In the genomic region with DNA sequence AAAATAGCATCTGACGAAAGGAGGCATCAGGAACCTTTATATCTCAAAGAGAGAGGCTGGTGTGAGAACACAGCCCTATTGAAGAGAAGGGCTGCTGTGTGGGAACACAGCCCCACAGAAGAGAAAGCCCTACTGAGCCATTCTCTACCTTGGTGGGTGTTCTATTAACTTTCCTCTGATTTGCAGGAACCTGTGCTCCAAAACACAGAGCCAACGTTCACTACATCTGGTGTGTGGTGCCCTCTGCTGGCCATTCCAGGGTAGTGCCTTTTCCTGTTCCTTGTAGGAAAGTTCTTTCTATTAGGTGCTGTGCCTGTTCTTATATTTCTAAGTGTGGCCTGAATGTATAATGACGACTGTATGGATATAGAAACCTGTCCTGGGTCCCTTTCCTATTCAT, we compare ENCODE assay signal across 9 mouse cellular contexts. TPM values are rescaled to one million over a fixed set of nuclear protein-coding genes. Genes with fewer than 3 reads are reported as not detected.
DNase-seq lines count a peak whose midpoint lies in the region; ATAC-seq and TF ChIP-seq lines count a peak whose summit lies in the region.
"Had no signal": no experiment of that assay in that cellular context is flagged by ENCODE, and none has a peak within 500 bp of the region (broad histone marks: within the 10 kb centered on the region; RNA-seq: fewer than 3 reads in every experiment).

No protein-coding gene starts in this region.

- H3K4me2 ChIP-seq in hindbrain, postnatal 0 days (ENCODE audit: low read depth, low read length) = no peak overlapping the region
- H3K4me2 ChIP-seq: stomach, embryonic 15.5 days had no signal

- peak; percentile 93 for TF ChIP-seq CTCF in gastrocnemius, adult 2 months (IDR thresholded peaks at IDR 0.05)
- peak; percentile 98 for TF ChIP-seq CTCF in hindbrain, postnatal 0 days (IDR thresholded peaks at IDR 0.05; ENCODE audit: low read depth)

- intact Hi-C loops in gastrocnemius, adult 2 months (cut with DNase I) = loop anchor here (1.0 to 5.0 kb wide), 3 partner anchors 183 to 464 kb away; no protein-coding TSS in a partner anchor

- no peaks in the 10 kb centered on the region for H3K36me3 ChIP-seq in hindbrain, postnatal 0 days (ENCODE audit: insufficient read depth, low read length)
- H3K36me3 ChIP-seq: stomach, embryonic 15.5 days had no signal

- no peak overlapping the region for H3K27ac ChIP-seq in gastrocnemius, adult 2 months
- H3K27ac ChIP-seq in hindbrain, postnatal 0 days = no peak overlapping the region
- H3K27ac ChIP-seq: stomach, embryonic 15.5 days had no signal

- H3K4me1 ChIP-seq in hindbrain, postnatal 0 days (ENCODE audit: insufficient read depth, low read length) = no peaks in the 10 kb centered on the region; the same call in 1 of the 2 replicates
- H3K4me1 ChIP-seq: stomach, embryonic 15.5 days had no signal

- no peaks in the 10 kb centered on the region for H3K27me3 ChIP-seq in hindbrain, postnatal 0 days (ENCODE audit: insufficient read depth, low read length)
- H3K27me3 ChIP-seq: stomach, embryonic 15.5 days had no signal

- no peak overlapping the region for H3K9ac ChIP-seq in hindbrain, postnatal 0 days (replicated peaks; ENCODE audit: low read length)
- H3K9ac ChIP-seq: stomach, embryonic 15.5 days had no signal

- WGBS in hindbrain, postnatal 0 days = 21% methylated on average over 3 of the region's 3 CpGs

- peak; percentile 73; the same call in 1 of the 2 replicates for ATAC-seq in hindbrain, postnatal 0 days
- peak; percentile 75 for ATAC-seq in megakaryocyte-erythroid progenitor cell, adult 5-6 weeks (replicated peaks; ENCODE audit: low FRiP score, low TSS enrichment, poor library complexity, severe bottlenecking)

- H3K4me3 ChIP-seq in gastrocnemius, adult 2 months = no peak overlapping the region; the same call in 1 of the 2 replicates
- no peak overlapping the region for H3K4me3 ChIP-seq in hindbrain, postnatal 0 days (ENCODE audit: low read length)
- H3K4me3 ChIP-seq: stomach, embryonic 15.5 days had no signal

- peak; percentile 90 for DNase-seq in adipocyte (ENCODE audit: low spot score)
- DNase-seq in cerebellum, postnatal 25 days = peak; percentile 87 to 91
- peak; percentile 81 for DNase-seq in gastrocnemius, adult 2 months
- peak; percentile 92 for DNase-seq in hindbrain, postnatal 0 days (ENCODE audit: low spot score)
- peak; percentile 50 for DNase-seq in left cerebral cortex, adult 11 months (ENCODE audit: low spot score)
- DNase-seq in right cerebral cortex, postnatal 14 days = peak; percentile 83
- DNase-seq in urinary bladder, postnatal 4 days (ENCODE audit: low spot score in 2 of 2) = peak; percentile 59 to 86

- no peaks in the 10 kb centered on the region for H3K9me3 ChIP-seq in hindbrain, postnatal 0 days (ENCODE audit: low read length)
- H3K9me3 ChIP-seq: stomach, embryonic 15.5 days had no signal

RNA-seq across cellular contexts. Expression of a gene that starts 7.8 kb away (rescaled TPM):
- 10 to 100 TPM in 1 of 2 experiments, 1 to 10 TPM in 1; 9.8 to 10.6 TPM for total RNA-seq in gastrocnemius, adult 2 months (2021)
- 9.1 and 11.4 TPM in 2 replicates for total RNA-seq in hindbrain, postnatal 0 days (2014; rRNA removed)
- polyA plus RNA-seq in hindbrain, postnatal 0 days (2015; fragmentation: Nextera tagmentation; extraction: Ambion mirVana) = 42.3 and 43.9 TPM in 2 replicates
- total RNA-seq in megakaryocyte-erythroid progenitor cell, adult 5-6 weeks (2014; fragmentation: Nextera tagmentation) = 18.3 and 41.6 TPM in 2 replicates
- total RNA-seq in megakaryocyte-erythroid progenitor cell, adult 5-6 weeks (2017) = 30.3 and 36.2 TPM in 2 replicates
